Mouse (Mus musculus) CH12.LX (cell line): ENCODE data around the gene Ino80d.

ENCODE experiments used
- CTCF ChIP-seq, 2 experiments: IDR thresholded peaks in 1 of 2; conservative IDR thresholded peaks in 1 of 2; 2 replicates each; pipeline ENCODE4 v1.5.1; 2011 to 2012; ENCODE audit warnings: low read depth in 2 of 2, low read length in 2 of 2, improper control_type of control experiment in 1 of 2, inconsistent platforms in 1 of 2, mild to moderate bottlenecking in 1 of 2, moderate library complexity in 1 of 2
- E2F4 ChIP-seq: IDR thresholded peaks from 2 replicates; pipeline ENCODE4 v1.6.1; 2011; ENCODE audit warnings: low read depth, low read length, improper control_type of control experiment; ENCODE audit not compliant: insufficient replicate concordance
- HCFC1 ChIP-seq: IDR thresholded peaks from 2 replicates; pipeline ENCODE4 v1.6.1; 2012; ENCODE audit warnings: low read depth, mild to moderate bottlenecking, inconsistent platforms, low read length, improper control_type of control experiment
- MAFK ChIP-seq: IDR thresholded peaks from 2 replicates; pipeline ENCODE4 v1.6.1; 2011; ENCODE audit warnings: low read length, improper control_type of control experiment; ENCODE audit not compliant: insufficient replicate concordance
- MEF2A ChIP-seq: IDR thresholded peaks from 2 replicates; pipeline ENCODE4 v1.6.1; 2014; ENCODE audit warnings: low read depth, mild to moderate bottlenecking, inconsistent platforms, low read length, improper control_type of control experiment, borderline replicate concordance
- MXI1 ChIP-seq: IDR thresholded peaks from 2 replicates; pipeline ENCODE4 v1.6.1; 2011; ENCODE audit warnings: mild to moderate bottlenecking, low read depth, low read length, improper control_type of control experiment
- MYC ChIP-seq: IDR thresholded peaks from 2 replicates; pipeline ENCODE4 v1.6.1; 2011; ENCODE audit warnings: low read depth, mild to moderate bottlenecking, improper control_type of control experiment, low read length
- NELFE ChIP-seq: IDR thresholded peaks from 2 replicates; pipeline ENCODE4 v1.6.1; 2011; ENCODE audit warnings: low read depth, low read length, improper control_type of control experiment
- USF1 ChIP-seq: IDR thresholded peaks from 2 replicates; pipeline ENCODE4 v1.6.1; 2014; ENCODE audit warnings: low read depth, mild to moderate bottlenecking, inconsistent platforms, low read length, improper control_type of control experiment

- TF ChIP-seq CTCF (conservative IDR thresholded peaks at IDR 0.05 in 1 of 2, IDR thresholded peaks at IDR 0.05 in 1 of 2; ENCODE audit: low read depth in 2 of 2, low read length in 2 of 2) (no peak), E2F4 (no peak), MXI1 (no peak), MEF2A (no peak), HCFC1 (no peak), USF1 (no peak), MAFK (no peak), NELFE (no peak), MYC (no peak)
Observed at GRCm38 (mm10) chr1:62951067-62951809, 163.2 kb downstream of the Ino80d start.
